8 mouse cellular contexts compared by ENCODE assay signal in genomic region chr1:193272916-193273601, GRCm38 (mm10). TPM values are rescaled to one million over a fixed set of nuclear protein-coding genes. Genes with fewer than 3 reads are reported as not detected.
DNase-seq lines count a peak whose midpoint lies in the region; ATAC-seq lines count a peak whose summit lies in the region.

G0s2 (minus strand) TSS chr1:193273217.

- peak; percentile 83 for ATAC-seq in hindbrain, embryonic 13.5 days (ENCODE audit: low FRiP score)
- peak; percentile 94 for ATAC-seq in lung, embryonic 16.5 days (ENCODE audit: low read depth)

- no peaks in the 10 kb centered on the region for H3K27me3 ChIP-seq in hindbrain, embryonic 13.5 days
- no peaks in the 10 kb centered on the region for H3K27me3 ChIP-seq in lung, embryonic 16.5 days (ENCODE audit: control insufficient read depth, insufficient read depth, low read depth, low read length)

- H3K4me3 ChIP-seq in hindbrain, embryonic 13.5 days: peak within 1 kb of the TSS; percentile 34
- peak within 1 kb of the TSS; percentile 62 for H3K4me3 ChIP-seq in lung, embryonic 16.5 days (ENCODE audit: low read length)

- H3K36me3 ChIP-seq in hindbrain, embryonic 13.5 days: no peaks in the 10 kb centered on the region
- H3K36me3 ChIP-seq in lung, embryonic 16.5 days (ENCODE audit: control insufficient read depth, insufficient read depth, low read length): no peaks in the 10 kb centered on the region

- H3K4me1 ChIP-seq in hindbrain, embryonic 13.5 days (replicated peaks): peaks cover 15% of the 10 kb centered on the region
- peaks cover 3% of the 10 kb centered on the region; the same call in 1 of the 2 replicates for H3K4me1 ChIP-seq in lung, embryonic 16.5 days (replicated peaks; ENCODE audit: control insufficient read depth, insufficient read depth, low read length)

- 2% methylated on average over 22 of the region's 23 CpGs for WGBS in hindbrain, embryonic 13.5 days
- 2% methylated on average over 21 of the region's 23 CpGs for WGBS in lung, embryonic 16.5 days

- peak within 1 kb of the TSS; percentile 57 for H3K4me2 ChIP-seq in hindbrain, embryonic 13.5 days
- peak within 1 kb of the TSS; percentile 66 for H3K4me2 ChIP-seq in lung, embryonic 16.5 days (ENCODE audit: low read depth, low read length)

- no peaks in the 10 kb centered on the region for H3K9me3 ChIP-seq in hindbrain, embryonic 13.5 days
- H3K9me3 ChIP-seq in lung, embryonic 16.5 days (ENCODE audit: control insufficient read depth, low read length): no peaks in the 10 kb centered on the region

- peak; percentile 39 for DNase-seq in T-cell, adult 2 months (ENCODE audit: low spot score)
- DNase-seq in cerebellum, postnatal 4 days (ENCODE audit: low spot score in 2 of 2): peak; percentile 38 to 40
- peak; percentile 88 for DNase-seq in gastrocnemius, adult 18-20 months (ENCODE audit: low spot score)
- peak; percentile 58 to 70 for DNase-seq in layer of hippocampus, postnatal 10 days (ENCODE audit: low spot score in 2 of 2)
- peak; percentile 55 for DNase-seq in ovary, postnatal 10 days (ENCODE audit: low spot score)
- peak; percentile 25 to 77 for DNase-seq in urinary bladder, adult 18-20 months (ENCODE audit: low spot score in 2 of 2)

- H3K9ac ChIP-seq in hindbrain, embryonic 13.5 days: peak within 1 kb of the TSS; percentile 69
- H3K9ac ChIP-seq in lung, embryonic 16.5 days (ENCODE audit: low read length): peak within 1 kb of the TSS; percentile 89

- H3K27ac ChIP-seq in hindbrain, embryonic 13.5 days: peak within 1 kb of the TSS; percentile 44
- peak within 1 kb of the TSS; percentile 97 for H3K27ac ChIP-seq in lung, embryonic 16.5 days (ENCODE audit: low read length)

RNA-seq across cellular contexts. Expression of gene G0s2, which starts in this region (rescaled TPM):
- 10 to 100 TPM; 10.7 to 19.6 TPM for total RNA-seq in gastrocnemius, adult 18-20 months (2021)
- polyA plus RNA-seq in hindbrain, embryonic 13.5 days (2015; fragmentation: Nextera tagmentation; extraction: Ambion mirVana): 6.2 and 6.5 TPM in 2 replicates
- 1 to 10 TPM; 6.7 to 9.3 TPM for total RNA-seq in layer of hippocampus, postnatal 10 days (2021)
- polyA plus RNA-seq in lung, embryonic 16.5 days (2015; fragmentation: Nextera tagmentation; extraction: Ambion mirVana): 263 and 312 TPM in 2 replicates

Comparison
In these comparisons a context has a peak if more than half of its experiments do, and no peak if none do; other contexts are left out.
1. Peak in every context shown above with its lines: DNase-seq, ATAC-seq, H3K4me3 ChIP-seq and H3K27ac ChIP-seq.
2. RNA of gene G0s2 (polyA plus RNA-seq): 263 to 312 TPM in lung, embryonic 16.5 days; 6.2 to 6.5 TPM in hindbrain, embryonic 13.5 days; every median in the first group is over 10 times any median in the second.